Mouse (Mus musculus) midbrain, embryonic 11.5 days (tissue): ENCODE data around the gene Man1a. TPM values are rescaled to one million over a fixed set of nuclear protein-coding genes. Genes with fewer than 3 reads are reported as not detected.

Experiments used
- ATAC-seq: fragments of 200-750 bp; cut with Nextera tagmentation; 2 replicates; pipeline ENCODE4 v1.8.0; 2017; ENCODE audit warnings: moderate TSS enrichment, moderate library complexity; ENCODE audit not compliant: low FRiP score
- DNase-seq: peaks from one replicate; pipeline ENCODE4 v3.0.0; 2015; ENCODE audit warnings: low spot score; ENCODE audit errors: missing footprints
- H3K27ac ChIP-seq: fragments of 300-500 bp; sonication (generic); 2 replicates; pipeline ENCODE4 v1.5.1; 2014; ENCODE audit warnings: low read depth, low read length
- H3K27me3 ChIP-seq: fragments of 300-500 bp; sonication (generic); 2 replicates; pipeline ENCODE4 v1.6.1; 2014; ENCODE audit warnings: mild to moderate bottlenecking, low read length, moderate library complexity, mixed read lengths; ENCODE audit not compliant: control insufficient read depth, insufficient read depth
- H3K36me3 ChIP-seq: fragments of 300-500 bp; sonication (generic); 2 replicates; pipeline ENCODE4 v1.6.1; 2014; ENCODE audit warnings: mild to moderate bottlenecking, low read length, moderate library complexity, mixed read lengths; ENCODE audit not compliant: control insufficient read depth, insufficient read depth
- H3K4me1 ChIP-seq: fragments of 300-500 bp; sonication (generic); 2 replicates; pipeline ENCODE4 v1.6.1; 2014; ENCODE audit warnings: low read length; ENCODE audit not compliant: control insufficient read depth, insufficient read depth
- H3K4me2 ChIP-seq: fragments of 300-500 bp; sonication (generic); 2 replicates; pipeline ENCODE4 v1.6.1; 2014; ENCODE audit warnings: mild to moderate bottlenecking, moderate library complexity
- H3K4me3 ChIP-seq: fragments of 300-500 bp; sonication (generic); 2 replicates; pipeline ENCODE4 v1.5.1; 2014; ENCODE audit warnings: low read depth, low read length
- H3K9ac ChIP-seq: fragments of 300-500 bp; sonication (generic); 2 replicates; pipeline ENCODE4 v1.6.1; 2014; ENCODE audit warnings: low read length
- H3K9me3 ChIP-seq: fragments of 300-500 bp; sonication (generic); 2 replicates; pipeline ENCODE4 v1.6.1; 2016; ENCODE audit warnings: low read length; ENCODE audit not compliant: control insufficient read depth
- WGBS: fragments of 180-500 bp; shearing (Covaris S2); extraction: QIAGEN DNeasy Blood & Tissue Kit; methylation state at CpG from one replicate; pipeline ENCODE4 v1.1.7; 2014; 5-methylcytosine and 5-hydroxymethylcytosine counted together
- polyA plus RNA-seq: library from polyadenylated mRNA; unstranded; fragments of >200 nt; fragmentation: Nextera tagmentation; extraction: Ambion mirVana; gene quantifications from 2 replicates; pipeline ENCODE4 v1.2.1, GENCODE M21; 2014

Gene Man1a
- polyA plus RNA-seq, 1 experiment from 2014 or later, result 1.7 TPM

GRCm38 (mm10) chr10:53886475-53886874, 189.9 kb downstream of the Man1a start:
- 84% methylated on average over 5 of the region's 5 CpGs for WGBS
- H3K27ac ChIP-seq, result no peak overlapping the region
- no peaks in the 10 kb centered on the region for H3K9me3 ChIP-seq
- DNase-seq (no peak), ATAC-seq (no peak)
- H3K4me1 ChIP-seq, result no peaks in the 10 kb centered on the region
- H3K9ac ChIP-seq, result no peak overlapping the region
- no peak overlapping the region for H3K4me3 ChIP-seq
- no peaks in the 10 kb centered on the region for H3K36me3 ChIP-seq
- H3K4me2 ChIP-seq, result no peak overlapping the region
- no peaks in the 10 kb centered on the region for H3K27me3 ChIP-seq

- Histone ChIP-seq H3K4me3 (no peak overlapping the region), H3K9me3 (no peaks in the 10 kb centered on the region), H3K27me3 (no peaks in the 10 kb centered on the region), H3K36me3 (no peaks in the 10 kb centered on the region), H3K9ac (no peak overlapping the region), H3K4me1 (no peaks in the 10 kb centered on the region), H3K27ac (no peak overlapping the region), H3K4me2 (no peak overlapping the region)
- no peak for DNase-seq
- no peak for ATAC-seq
These were observed 195.1 kb downstream of the Man1a start for GRCm38 (mm10) chr10:53881310-53881709.

- Histone ChIP-seq H3K27ac (no peak overlapping the region), H3K4me1 (no peaks in the 10 kb centered on the region), H3K36me3 (no peaks in the 10 kb centered on the region), H3K9ac (no peak overlapping the region), H3K4me2 (no peak overlapping the region), H3K27me3 (no peaks in the 10 kb centered on the region), H3K9me3 (no peaks in the 10 kb centered on the region), H3K4me3 (no peak overlapping the region)
- 81% methylated on average over 4 of the region's 4 CpGs for WGBS
- no peak for DNase-seq
- ATAC-seq, result no peak
These were observed 200.5 kb downstream of the Man1a start for GRCm38 (mm10) chr10:53875896-53876295.

DNA sequence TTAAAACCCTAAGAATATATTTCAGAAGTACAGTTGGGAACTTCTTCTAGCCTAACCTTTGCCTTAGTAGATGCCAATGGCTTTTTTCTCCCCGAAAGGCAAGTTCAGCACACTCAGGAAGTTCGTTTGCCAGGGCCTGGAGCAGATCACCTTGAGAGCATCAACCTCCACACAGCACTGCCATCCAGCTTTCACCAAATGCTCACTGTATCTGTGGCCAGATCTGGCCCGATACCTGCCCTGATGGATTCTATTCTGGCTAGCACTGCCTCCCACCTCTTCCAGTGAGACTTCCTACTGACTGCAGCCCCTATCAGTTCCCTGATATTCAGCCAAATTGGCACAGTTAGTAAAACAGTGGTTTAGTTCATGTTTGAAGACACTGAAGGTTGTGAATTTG, 202.2 kb downstream of the Man1a start:
- H3K27ac ChIP-seq, result no peak overlapping the region
- no peak overlapping the region for H3K9ac ChIP-seq
- 86% methylated on average over 3 of the region's 3 CpGs for WGBS
- no peaks in the 10 kb centered on the region for H3K4me1 ChIP-seq
- H3K27me3 ChIP-seq, result no peaks in the 10 kb centered on the region
- no peaks in the 10 kb centered on the region for H3K9me3 ChIP-seq
- ATAC-seq (no peak), DNase-seq (no peak)
- H3K4me3 ChIP-seq, result no peak overlapping the region
- H3K36me3 ChIP-seq, result no peaks in the 10 kb centered on the region
- H3K4me2 ChIP-seq, result no peak overlapping the region

GRCm38 (mm10) chr10:53863486-53864357, 212.7 kb downstream of the Man1a start:
- no peak overlapping the region for H3K4me2 ChIP-seq
- no peak overlapping the region for H3K9ac ChIP-seq
- ATAC-seq (peak; percentile 70), DNase-seq (peak; percentile 93)
- H3K27me3 ChIP-seq, result no peaks in the 10 kb centered on the region
- H3K9me3 ChIP-seq, result no peaks in the 10 kb centered on the region
- H3K36me3 ChIP-seq, result no peaks in the 10 kb centered on the region
- H3K4me1 ChIP-seq, result no peaks in the 10 kb centered on the region
- H3K27ac ChIP-seq, result no peak overlapping the region
- 54% methylated on average over 7 of the region's 7 CpGs for WGBS
- no peak overlapping the region for H3K4me3 ChIP-seq

GRCm38 (mm10) chr10:53859879-53860278, 216.5 kb downstream of the Man1a start:
- no peak overlapping the region for H3K4me3 ChIP-seq
- ATAC-seq (no peak), DNase-seq (no peak)
- no peaks in the 10 kb centered on the region for H3K4me1 ChIP-seq
- no peaks in the 10 kb centered on the region for H3K27me3 ChIP-seq
- H3K9me3 ChIP-seq, result no peaks in the 10 kb centered on the region
- WGBS, result 90% methylated on average over 1 of the region's 1 CpGs
- no peak overlapping the region for H3K9ac ChIP-seq
- H3K4me2 ChIP-seq, result no peak overlapping the region
- H3K36me3 ChIP-seq, result no peaks in the 10 kb centered on the region
- H3K27ac ChIP-seq, result no peak overlapping the region

- Histone ChIP-seq H3K36me3 (no peaks in the 10 kb centered on the region), H3K4me2 (no peak overlapping the region), H3K9ac (no peak overlapping the region), H3K9me3 (no peaks in the 10 kb centered on the region), H3K4me1 (no peaks in the 10 kb centered on the region), H3K4me3 (no peak overlapping the region), H3K27me3 (no peaks in the 10 kb centered on the region), H3K27ac (no peak overlapping the region)
- ATAC-seq, result no peak
- DNase-seq, result no peak
- WGBS, result 82% methylated on average over 3 of the region's 3 CpGs
These were observed 217.2 kb downstream of the Man1a start for GRCm38 (mm10) chr10:53859224-53859623.
